30 mouse cellular contexts compared by ENCODE assay signal in the genomic region with DNA sequence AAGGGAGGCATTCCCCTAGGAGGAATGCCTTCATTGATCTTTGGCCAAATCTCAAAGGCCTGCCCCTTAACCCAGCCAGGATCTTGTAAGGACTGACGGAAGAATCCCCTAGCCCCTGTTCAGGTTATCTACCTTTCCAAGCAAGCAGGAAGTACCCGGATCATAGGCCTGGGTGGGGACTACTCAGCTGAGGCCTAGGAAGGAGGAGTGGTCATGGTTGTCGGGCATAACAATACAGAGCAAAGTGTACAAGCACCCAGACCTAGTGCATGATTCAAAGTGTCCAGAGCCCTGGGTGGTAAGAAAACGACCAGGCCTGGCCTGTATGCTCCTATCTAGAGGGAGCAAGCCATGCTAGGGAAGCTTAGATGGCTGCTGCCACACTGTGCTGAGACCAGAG. TPM values are rescaled to one million over a fixed set of nuclear protein-coding genes. Genes with fewer than 3 reads are reported as not detected.
DNase-seq lines count a peak whose midpoint lies in the region; ATAC-seq and TF ChIP-seq lines count a peak whose summit lies in the region.
"Had no signal": no experiment of that assay in that cellular context is flagged by ENCODE, and none has a peak within 500 bp of the region (broad histone marks: within the 10 kb centered on the region; RNA-seq: fewer than 3 reads in every experiment).

No protein-coding gene starts in this region.

- peaks cover 35% of the 10 kb centered on the region; the same call in 1 of the 2 replicates for H3K36me3 ChIP-seq in embryonic facial prominence, embryonic 14.5 days (ENCODE audit: control insufficient read depth, insufficient read depth, low read length)
- peaks cover 37% of the 10 kb centered on the region for H3K36me3 ChIP-seq in embryonic facial prominence, embryonic 10.5 days (replicated peaks)
- no peaks in the 10 kb centered on the region; the same call in 1 of the 2 replicates for H3K36me3 ChIP-seq in stomach, postnatal 0 days (ENCODE audit: control insufficient read depth, insufficient read depth, low read length)

- no peaks in the 10 kb centered on the region for H3K27me3 ChIP-seq in embryonic facial prominence, embryonic 14.5 days (replicated peaks; ENCODE audit: control insufficient read depth, insufficient read depth, low read length)
- peaks cover 10% of the 10 kb centered on the region for H3K27me3 ChIP-seq in embryonic facial prominence, embryonic 10.5 days (replicated peaks; ENCODE audit: low read depth, poor library complexity, severe bottlenecking)
- no peaks in the 10 kb centered on the region for H3K27me3 ChIP-seq in stomach, postnatal 0 days (ENCODE audit: control insufficient read depth, insufficient read depth, low read length)
- H3K27me3 ChIP-seq: embryonic facial prominence, embryonic 12.5 days; forebrain, embryonic 12.5 days; forebrain, embryonic 15.5 days; hindbrain, embryonic 12.5 days; hindbrain, embryonic 15.5 days had no signal

- TF ChIP-seq CTCF in stomach, postnatal 0 days (IDR thresholded peaks at IDR 0.05; ENCODE audit: low read depth): no peak

- peaks cover 8% of the 10 kb centered on the region; the same call in 1 of the 2 replicates for H3K4me1 ChIP-seq in embryonic facial prominence, embryonic 14.5 days (ENCODE audit: control insufficient read depth, insufficient read depth, low read length)
- peaks cover 22% of the 10 kb centered on the region for H3K4me1 ChIP-seq in embryonic facial prominence, embryonic 10.5 days
- H3K4me1 ChIP-seq in stomach, postnatal 0 days (replicated peaks; ENCODE audit: control insufficient read depth, insufficient read depth): no peaks in the 10 kb centered on the region

- DNase-seq in embryonic facial prominence, embryonic 14.5 days (ENCODE audit: low spot score): no peak
- no peak for DNase-seq in embryonic facial prominence, embryonic 10.5 days (ENCODE audit: low spot score)
- peak; percentile 46 for DNase-seq in R1 (ENCODE audit: low read depth, low spot score)
- no peak for DNase-seq in stomach, postnatal 0 days (ENCODE audit: low spot score)
- DNase-seq in left cerebral cortex, postnatal 36 days (ENCODE audit: low spot score in 2 of 2): no peak
- DNase-seq in spleen, postnatal 36 days (ENCODE audit: low spot score in 2 of 2): no peak
- DNase-seq: adrenal gland, postnatal 10 days; adrenal gland, postnatal 36 days; cerebellum, adult 18-20 months; cerebellum, adult 9-10 months; cerebellum, postnatal 14 days; gastrocnemius, postnatal 14 days; heart, adult 11 months had no signal

- 0 out of 2 replicates have a peak overlapping the region, but pooled peaks have one; percentile 19 for H3K9ac ChIP-seq in embryonic facial prominence, embryonic 14.5 days (ENCODE audit: low read depth, low read length)
- no peak overlapping the region for H3K9ac ChIP-seq in stomach, postnatal 0 days (ENCODE audit: low read length)
- H3K9ac ChIP-seq: embryonic facial prominence, embryonic 12.5 days; forebrain, embryonic 12.5 days; forebrain, embryonic 15.5 days; hindbrain, embryonic 12.5 days; hindbrain, embryonic 15.5 days had no signal

- ATAC-seq in embryonic facial prominence, embryonic 14.5 days (ENCODE audit: low read depth): no peak
- peak; percentile 27; the same call in 1 of the 2 replicates for ATAC-seq in stomach, postnatal 0 days (ENCODE audit: low FRiP score, low TSS enrichment)
- ATAC-seq: forebrain, embryonic 15.5 days had no signal

- WGBS in embryonic facial prominence, embryonic 14.5 days: 75% methylated on average over 4 of the region's 4 CpGs
- WGBS in embryonic facial prominence, embryonic 10.5 days: 74% methylated on average over 4 of the region's 4 CpGs
- WGBS in stomach, postnatal 0 days: 48% methylated on average over 4 of the region's 4 CpGs

- H3K9me3 ChIP-seq in embryonic facial prominence, embryonic 14.5 days (ENCODE audit: control insufficient read depth, low read length): no peaks in the 10 kb centered on the region
- H3K9me3 ChIP-seq in embryonic facial prominence, embryonic 10.5 days: no peaks in the 10 kb centered on the region
- H3K9me3 ChIP-seq in stomach, postnatal 0 days (ENCODE audit: control insufficient read depth, low read length): no peaks in the 10 kb centered on the region
- H3K9me3 ChIP-seq: embryonic facial prominence, embryonic 12.5 days; forebrain, embryonic 12.5 days; forebrain, embryonic 15.5 days; hindbrain, embryonic 12.5 days; hindbrain, embryonic 15.5 days had no signal

- TF ChIP-seq EP300 in stomach, postnatal 0 days (optimal IDR thresholded peaks at IDR 0.05): no peak

- H3K27ac ChIP-seq in embryonic facial prominence, embryonic 14.5 days (replicated peaks; ENCODE audit: low read depth, low read length): no peak overlapping the region
- no peak overlapping the region for H3K27ac ChIP-seq in embryonic facial prominence, embryonic 10.5 days (replicated peaks)
- H3K27ac ChIP-seq in stomach, postnatal 0 days (replicated peaks): no peak overlapping the region
- H3K27ac ChIP-seq: embryonic facial prominence, embryonic 12.5 days; forebrain, embryonic 12.5 days; forebrain, embryonic 15.5 days; hindbrain, embryonic 12.5 days; hindbrain, embryonic 15.5 days had no signal

- intact Hi-C loops in left cerebral cortex, postnatal 36 days (cut with DNase I): no loop called here

- H3K4me2 ChIP-seq in embryonic facial prominence, embryonic 14.5 days (ENCODE audit: low read depth, low read length): no peak overlapping the region
- H3K4me2 ChIP-seq in stomach, postnatal 0 days (replicated peaks; ENCODE audit: low read depth): no peak overlapping the region
- H3K4me2 ChIP-seq: embryonic facial prominence, embryonic 12.5 days; forebrain, embryonic 12.5 days; forebrain, embryonic 15.5 days; heart, embryonic 11.5 days; hindbrain, embryonic 12.5 days; hindbrain, embryonic 15.5 days had no signal

- H3K4me3 ChIP-seq in embryonic facial prominence, embryonic 14.5 days (ENCODE audit: low read depth, low read length): no peak overlapping the region
- no peak overlapping the region for H3K4me3 ChIP-seq in embryonic facial prominence, embryonic 10.5 days
- H3K4me3 ChIP-seq in stomach, postnatal 0 days (ENCODE audit: low read depth, low read length): no peak overlapping the region
- H3K4me3 ChIP-seq: embryonic facial prominence, embryonic 12.5 days; erythroblast, embryonic 14.5 days; forebrain, embryonic 12.5 days; forebrain, embryonic 15.5 days; hindbrain, embryonic 12.5 days; hindbrain, embryonic 15.5 days had no signal

RNA-seq across cellular contexts. Expression of gene Fam221b, which starts 6.7 kb away (rescaled TPM):
- 3.9 and 4.3 TPM in 2 replicates for polyA plus RNA-seq in embryonic facial prominence, embryonic 14.5 days (2014; fragmentation: Nextera tagmentation; extraction: Ambion mirVana)
- polyA plus RNA-seq in embryonic facial prominence, embryonic 10.5 days (2016; fragmentation: Nextera tagmentation; extraction: Ambion mirVana): 1.4 and 1.7 TPM in 2 replicates
- polyA plus RNA-seq in stomach, postnatal 0 days (2015; fragmentation: Nextera tagmentation; extraction: Ambion mirVana): 3.1 and 3.6 TPM in 2 replicates
- total RNA-seq in left cerebral cortex, postnatal 36 days (2021): 1 to 10 TPM; 2.1 to 2.3 TPM

RNA-seq across cellular contexts. Expression of gene Tmem8b, which starts 6.8 kb away (rescaled TPM):
- polyA plus RNA-seq in embryonic facial prominence, embryonic 14.5 days (2014; fragmentation: Nextera tagmentation; extraction: Ambion mirVana): 2.7 and 3.4 TPM in 2 replicates
- 4.0 and 5.1 TPM in 2 replicates for polyA plus RNA-seq in embryonic facial prominence, embryonic 10.5 days (2016; fragmentation: Nextera tagmentation; extraction: Ambion mirVana)
- polyA plus RNA-seq in stomach, postnatal 0 days (2015; fragmentation: Nextera tagmentation; extraction: Ambion mirVana): 2.0 and 2.4 TPM in 2 replicates
- 10 to 100 TPM; 65.1 to 67.9 TPM for total RNA-seq in left cerebral cortex, postnatal 36 days (2021)

RNA-seq across cellular contexts. Expression of gene Hint2, which starts 19.3 kb away (rescaled TPM):
- polyA plus RNA-seq in embryonic facial prominence, embryonic 14.5 days (2014; fragmentation: Nextera tagmentation; extraction: Ambion mirVana): 80.2 and 86.2 TPM in 2 replicates
- polyA plus RNA-seq in embryonic facial prominence, embryonic 10.5 days (2016; fragmentation: Nextera tagmentation; extraction: Ambion mirVana): 71.7 and 72.8 TPM in 2 replicates
- 150 and 152 TPM in 2 replicates for polyA plus RNA-seq in stomach, postnatal 0 days (2015; fragmentation: Nextera tagmentation; extraction: Ambion mirVana)
- total RNA-seq in left cerebral cortex, postnatal 36 days (2021): 10 to 100 TPM; 31.4 to 39.5 TPM

RNA-seq across cellular contexts. Expression of gene Spag8, which starts 22.2 kb away (rescaled TPM):
- 1.5 and 4.0 TPM in 2 replicates for polyA plus RNA-seq in embryonic facial prominence, embryonic 14.5 days (2014; fragmentation: Nextera tagmentation; extraction: Ambion mirVana)
- polyA plus RNA-seq in embryonic facial prominence, embryonic 10.5 days (2016; fragmentation: Nextera tagmentation; extraction: Ambion mirVana): 1.8 and 2.0 TPM in 2 replicates
- 0.23 and 0.38 TPM in 2 replicates for polyA plus RNA-seq in stomach, postnatal 0 days (2015; fragmentation: Nextera tagmentation; extraction: Ambion mirVana)
- total RNA-seq in left cerebral cortex, postnatal 36 days (2021): 1 to 10 TPM in 1 of 2 experiments, under 1 TPM in 1; 0.91 to 1.1 TPM
- total RNA-seq: gastrocnemius, adult 18-20 months; gastrocnemius, postnatal 14 days; hematopoietic stem cell, adult 5-6 weeks had no signal
- polyA plus RNA-seq: erythroblast, embryonic 14.5 days had no signal

RNA-seq across cellular contexts. Expression of gene Olfr70, which starts 25.0 kb away (rescaled TPM):
- not detected in 2 replicates for polyA plus RNA-seq in embryonic facial prominence, embryonic 14.5 days (2014; fragmentation: Nextera tagmentation; extraction: Ambion mirVana)
- 0.07 TPM in 1 of 2 replicates, not detected in the other for polyA plus RNA-seq in embryonic facial prominence, embryonic 10.5 days (2016; fragmentation: Nextera tagmentation; extraction: Ambion mirVana)
- polyA plus RNA-seq in stomach, postnatal 0 days (2015; fragmentation: Nextera tagmentation; extraction: Ambion mirVana): not detected in 2 replicates
- total RNA-seq in left cerebral cortex, postnatal 36 days (2021): not detected
- total RNA-seq: adrenal gland, adult 18-20 months; adrenal gland, postnatal 10 days; adrenal gland, postnatal 36 days; gastrocnemius, adult 18-20 months; gastrocnemius, postnatal 14 days; gastrocnemius, postnatal 4 days; heart, adult 8-10 months; heart, postnatal 25 days; hematopoietic stem cell, adult 5-6 weeks; MEL had no signal
- polyA plus RNA-seq: embryonic facial prominence, embryonic 12.5 days; erythroblast, embryonic 14.5 days; forebrain, embryonic 12.5 days; forebrain, embryonic 15.5 days; heart, embryonic 11.5 days; heart, embryonic 14.5 days; heart, postnatal 0 days; hindbrain, embryonic 12.5 days; hindbrain, embryonic 15.5 days; intestine, embryonic 14.5 days had no signal
